Mouse (Mus musculus) testis, postnatal 10 days (tissue): ENCODE measurements at regions not wholly inside any gene's neighbourhood (a gene's known extent, or its start where the extent isn't known, plus 50 kb on each side); places are given as distances from the start of the nearest gene placed in this dataset.
A peak's percentile ranks its signal among the peaks of the same experiment; 100 is the strongest.

Experiments
- DNase-seq: peaks from one replicate; pipeline ENCODE4 v3.0.0; 2021; ENCODE audit warnings: low spot score

- DNase-seq: no peak
Measured at GRCm38 (mm10) chr10:99466695-99467094, 203.7 kb downstream of the Dusp6 start.

- DNase-seq: no peak
Measured at GRCm38 (mm10) chr10:99467319-99467842, 204.3 kb downstream of the Dusp6 start.

- no peak for DNase-seq
Measured at GRCm38 (mm10) chr10:99468971-99469370, 205.9 kb downstream of the Dusp6 start.

GRCm38 (mm10) chr10:99471832-99472497 is 208.9 kb downstream of the Dusp6 start:
- no peak for DNase-seq

- no peak for DNase-seq
Measured at GRCm38 (mm10) chr10:99472806-99473205, 209.8 kb downstream of the Dusp6 start.

- DNase-seq: no peak
Measured at GRCm38 (mm10) chr10:99473758-99474157, 210.7 kb downstream of the Dusp6 start.

GRCm38 (mm10) chr10:99474546-99474945 is 211.5 kb downstream of the Dusp6 start:
- DNase-seq: no peak

- no peak for DNase-seq
Measured at GRCm38 (mm10) chr10:99476214-99476613, 213.2 kb downstream of the Dusp6 start.

GRCm38 (mm10) chr10:99476776-99477175 is 213.7 kb downstream of the Dusp6 start:
- no peak for DNase-seq

GRCm38 (mm10) chr10:99480573-99480972 is 217.5 kb downstream of the Dusp6 start:
- DNase-seq: no peak

- DNase-seq: no peak
Measured at GRCm38 (mm10) chr10:99482009-99482408, 219.0 kb downstream of the Dusp6 start.

- no peak for DNase-seq
Measured at GRCm38 (mm10) chr10:99488195-99489080, 225.4 kb downstream of the Dusp6 start.

GRCm38 (mm10) chr10:99511514-99512237 is 247.8 kb downstream of the Csl start:
- no peak for DNase-seq

- DNase-seq: no peak
Measured at GRCm38 (mm10) chr10:99517944-99518343, 241.5 kb downstream of the Csl start.

- DNase-seq: no peak
Measured at GRCm38 (mm10) chr10:99519479-99519878, 240.0 kb downstream of the Csl start.

GRCm38 (mm10) chr10:99523817-99524216 is 235.6 kb downstream of the Csl start:
- DNase-seq: no peak

- peak; percentile 54 for DNase-seq
Measured at GRCm38 (mm10) chr10:99524273-99525212, 234.9 kb downstream of the Csl start.

- no peak for DNase-seq
Measured at GRCm38 (mm10) chr10:99526148-99526547, 233.3 kb downstream of the Csl start.

- peak; percentile 49 for DNase-seq
Measured at GRCm38 (mm10) chr10:99526561-99526960, 232.9 kb downstream of the Csl start.

GRCm38 (mm10) chr10:99531104-99531503 is 228.4 kb downstream of the Csl start:
- DNase-seq: no peak

- no peak for DNase-seq
Measured at GRCm38 (mm10) chr10:99531556-99531955, 227.9 kb downstream of the Csl start.
